Mouse (Mus musculus) embryonic fibroblast, embryonic 13.5 days (primary cell): Measurements from ENCODE around the gene Arhgef3. TPM values are rescaled to one million over a fixed set of nuclear protein-coding genes. Genes with fewer than 3 reads are reported as not detected.

Experiments used
- H3K27ac ChIP-seq: 2 replicates; pipeline ENCODE4 v1.5.1; 2012; ENCODE audit warnings: low read length, control low read depth, inconsistent platforms; ENCODE audit not compliant: insufficient read depth
- H3K4me1 ChIP-seq: 2 replicates; pipeline ENCODE4 v1.6.1; 2011; ENCODE audit warnings: low read length; ENCODE audit not compliant: control insufficient read depth, insufficient read depth
- H3K4me3 ChIP-seq: 2 replicates; pipeline ENCODE4 v1.5.1; 2011; ENCODE audit warnings: mild to moderate bottlenecking, control low read depth, low read length; ENCODE audit not compliant: insufficient read depth
- CTCF ChIP-seq: IDR thresholded peaks from 2 replicates; pipeline ENCODE4 v1.5.1; 2011; ENCODE audit warnings: mild to moderate bottlenecking, control low read depth, low read length, moderate library complexity, borderline replicate concordance; ENCODE audit not compliant: insufficient read depth
- POLR2A ChIP-seq: IDR thresholded peaks from 2 replicates; pipeline ENCODE4 v1.6.1; 2011; ENCODE audit warnings: low read depth, mild to moderate bottlenecking, control low read depth, low read length, moderate library complexity
- polyA plus RNA-seq: library from polyadenylated mRNA; stranded (reverse); fragments of >200 nt; gene quantifications from 2 replicates; pipeline ENCODE4 v1.2.4, GENCODE M21; 2011; ENCODE audit warnings: low read depth; ENCODE audit not compliant: missing spikeins, insufficient read length

Arhgef3 gene
- polyA plus RNA-seq: 1.3 and 2.5 TPM in 2 replicates

GRCm38 (mm10) chr14:27114362-27115274, at the start of gene Arhgef3:
Gene Arhgef3, plus strand, starts transcription at chr14:27114899.
- peak; percentile 67 for TF ChIP-seq POLR2A
- no peak for TF ChIP-seq CTCF
- peak within 1 kb of the TSS; percentile 47 for H3K4me3 ChIP-seq
- no peaks in the 10 kb centered on the region for H3K4me1 ChIP-seq
- no peak within 1 kb of the TSS for H3K27ac ChIP-seq

- peaks cover 26% of the 10 kb centered on the region for H3K4me1 ChIP-seq
- TF ChIP-seq CTCF: no peak
- no peak for TF ChIP-seq POLR2A
- H3K27ac ChIP-seq: peak overlapping the region; percentile 4; the same call in 1 of the 2 replicates
- H3K4me3 ChIP-seq: no peak overlapping the region
These were observed 48.3 kb upstream of the Arhgef3 start for GRCm38 (mm10) chr14:27066171-27066929.

GRCm38 (mm10) chr14:27067866-27068271, 46.8 kb upstream of the Arhgef3 start:
- peak overlapping the region; percentile 62 for H3K27ac ChIP-seq
- TF ChIP-seq POLR2A (no peak), CTCF (no peak)
- H3K4me3 ChIP-seq: no peak overlapping the region
- peaks cover 34% of the 10 kb centered on the region for H3K4me1 ChIP-seq

GRCm38 (mm10) chr14:27069434-27070097, 45.1 kb upstream of the Arhgef3 start:
- Histone ChIP-seq H3K4me3 (no peak overlapping the region), H3K4me1 (peaks cover 37% of the 10 kb centered on the region), H3K27ac (peak overlapping the region; percentile 94)
- TF ChIP-seq POLR2A: no peak
- no peak for TF ChIP-seq CTCF

- no peak for TF ChIP-seq CTCF
- no peak for TF ChIP-seq POLR2A
These were observed 44.6 kb upstream of the Arhgef3 start for GRCm38 (mm10) chr14:27070128-27070527.

GRCm38 (mm10) chr14:27070758-27071157, 43.9 kb upstream of the Arhgef3 start:
- H3K27ac ChIP-seq: peak overlapping the region; percentile 94
- peaks cover 41% of the 10 kb centered on the region for H3K4me1 ChIP-seq
- no peak for TF ChIP-seq POLR2A
- TF ChIP-seq CTCF: no peak
- no peak overlapping the region for H3K4me3 ChIP-seq

More at GRCm38 (mm10) chr14:27070128-27070527, 44.6 kb upstream of the Arhgef3 start:
- Histone ChIP-seq H3K4me3 (no peak overlapping the region), H3K4me1 (peaks cover 42% of the 10 kb centered on the region), H3K27ac (peak overlapping the region; percentile 94)

GRCm38 (mm10) chr14:27071985-27072384, 42.7 kb upstream of the Arhgef3 start:
- TF ChIP-seq POLR2A: no peak
- no peak for TF ChIP-seq CTCF
- no peak overlapping the region for H3K4me3 ChIP-seq
- H3K4me1 ChIP-seq: peaks cover 45% of the 10 kb centered on the region
- no peak overlapping the region for H3K27ac ChIP-seq

- H3K4me1 ChIP-seq: peaks cover 35% of the 10 kb centered on the region
- H3K27ac ChIP-seq: no peak overlapping the region
- H3K4me3 ChIP-seq: no peak overlapping the region
- TF ChIP-seq CTCF: no peak
- no peak for TF ChIP-seq POLR2A
These were observed 39.6 kb upstream of the Arhgef3 start for GRCm38 (mm10) chr14:27075084-27075483.

GRCm38 (mm10) chr14:27075909-27076521, 38.7 kb upstream of the Arhgef3 start:
- no peak for TF ChIP-seq CTCF
- TF ChIP-seq POLR2A: no peak
- no peak overlapping the region for H3K4me3 ChIP-seq
- H3K27ac ChIP-seq: no peak overlapping the region
- peaks cover 30% of the 10 kb centered on the region for H3K4me1 ChIP-seq
